Mouse (Mus musculus): Measurements from ENCODE around the gene Trim38. TPM values are rescaled to one million over a fixed set of nuclear protein-coding genes. Genes with fewer than 3 reads are reported as not detected.

The Trim38 gene
- polyA plus RNA-seq, 1 experiment from 2014 or later, result 0.18 TPM

- no peak overlapping the region for H3K4me2 ChIP-seq (ENCODE audit: low read depth, low read length)
- H3K9ac ChIP-seq (replicated peaks; ENCODE audit: low read length), result no peak overlapping the region
- no peaks in the 10 kb centered on the region for H3K36me3 ChIP-seq (replicated peaks; ENCODE audit: control insufficient read depth, insufficient read depth, low read depth, low read length)
- no peaks in the 10 kb centered on the region for H3K4me1 ChIP-seq (ENCODE audit: control insufficient read depth, insufficient read depth, low read length)
- WGBS, result 72% methylated on average over 4 of the region's 4 CpGs
- H3K9me3 ChIP-seq (replicated peaks; ENCODE audit: control insufficient read depth, low read length), result no peaks in the 10 kb centered on the region
- ATAC-seq (replicated peaks; ENCODE audit: insufficient number of reproducible peaks, low FRiP score, low TSS enrichment, low read depth) (no peak), DNase-seq (ENCODE audit: low spot score) (no peak)
- H3K27ac ChIP-seq (replicated peaks; ENCODE audit: low read depth, low read length), result no peak overlapping the region
- no peak overlapping the region for H3K4me3 ChIP-seq (ENCODE audit: low read depth, low read length)
- H3K27me3 ChIP-seq (ENCODE audit: control insufficient read depth, insufficient read depth, low read length), result no peaks in the 10 kb centered on the region
Measured at GRCm38 (mm10) chr13:23820179-23820940, 50.6 kb downstream of the Trim38 start.

- no peaks in the 10 kb centered on the region for H3K36me3 ChIP-seq (replicated peaks; ENCODE audit: control insufficient read depth, insufficient read depth, low read depth, low read length)
- DNase-seq (ENCODE audit: low spot score) (no peak), ATAC-seq (replicated peaks; ENCODE audit: insufficient number of reproducible peaks, low FRiP score, low TSS enrichment, low read depth) (no peak)
- H3K4me3 ChIP-seq (ENCODE audit: low read depth, low read length), result no peak overlapping the region
- no peak overlapping the region for H3K9ac ChIP-seq (replicated peaks; ENCODE audit: low read length)
- WGBS, result 88% methylated on average over 3 of the region's 3 CpGs
- H3K4me1 ChIP-seq (ENCODE audit: control insufficient read depth, insufficient read depth, low read length), result no peaks in the 10 kb centered on the region
- H3K27ac ChIP-seq (replicated peaks; ENCODE audit: low read depth, low read length), result no peak overlapping the region
- no peaks in the 10 kb centered on the region for H3K27me3 ChIP-seq (ENCODE audit: control insufficient read depth, insufficient read depth, low read length)
- no peaks in the 10 kb centered on the region for H3K9me3 ChIP-seq (replicated peaks; ENCODE audit: control insufficient read depth, low read length)
- no peak overlapping the region for H3K4me2 ChIP-seq (ENCODE audit: low read depth, low read length)
Measured at GRCm38 (mm10) chr13:23822213-23822612, 52.5 kb downstream of the Trim38 start.

- no peak for DNase-seq (ENCODE audit: low spot score)
- H3K9ac ChIP-seq (replicated peaks; ENCODE audit: low read length), result no peak overlapping the region
- WGBS, result 77% methylated on average over 3 of the region's 3 CpGs
- H3K4me2 ChIP-seq (ENCODE audit: low read depth, low read length), result no peak overlapping the region
- H3K4me3 ChIP-seq (ENCODE audit: low read depth, low read length), result no peak overlapping the region
- H3K4me1 ChIP-seq (ENCODE audit: control insufficient read depth, insufficient read depth, low read length), result no peaks in the 10 kb centered on the region
- no peaks in the 10 kb centered on the region for H3K9me3 ChIP-seq (replicated peaks; ENCODE audit: control insufficient read depth, low read length)
- no peak for ATAC-seq (replicated peaks; ENCODE audit: insufficient number of reproducible peaks, low FRiP score, low TSS enrichment, low read depth)
- H3K27ac ChIP-seq (replicated peaks; ENCODE audit: low read depth, low read length), result no peak overlapping the region
- no peaks in the 10 kb centered on the region for H3K36me3 ChIP-seq (replicated peaks; ENCODE audit: control insufficient read depth, insufficient read depth, low read depth, low read length)
- no peaks in the 10 kb centered on the region for H3K27me3 ChIP-seq (ENCODE audit: control insufficient read depth, insufficient read depth, low read length)
Measured at GRCm38 (mm10) chr13:23826606-23827005, 56.9 kb downstream of the Trim38 start.

GRCm38 (mm10) chr13:23833053-23833452 lies 63.3 kb downstream of the Trim38 start:
- no peak overlapping the region for H3K4me3 ChIP-seq (ENCODE audit: low read depth, low read length)
- H3K27ac ChIP-seq (replicated peaks; ENCODE audit: low read depth, low read length), result no peak overlapping the region
- H3K9me3 ChIP-seq (replicated peaks; ENCODE audit: control insufficient read depth, low read length), result no peaks in the 10 kb centered on the region
- WGBS, result 21% methylated on average over 6 of the region's 6 CpGs
- H3K4me2 ChIP-seq (ENCODE audit: low read depth, low read length), result no peak overlapping the region
- no peak for ATAC-seq (replicated peaks; ENCODE audit: insufficient number of reproducible peaks, low FRiP score, low TSS enrichment, low read depth)
- H3K36me3 ChIP-seq (replicated peaks; ENCODE audit: control insufficient read depth, insufficient read depth, low read depth, low read length), result no peaks in the 10 kb centered on the region
- no peaks in the 10 kb centered on the region for H3K27me3 ChIP-seq (ENCODE audit: control insufficient read depth, insufficient read depth, low read length)
- DNase-seq (ENCODE audit: low spot score), result peak; percentile 75
- no peak overlapping the region for H3K9ac ChIP-seq (replicated peaks; ENCODE audit: low read length)
- H3K4me1 ChIP-seq (ENCODE audit: control insufficient read depth, insufficient read depth, low read length), result no peaks in the 10 kb centered on the region

GRCm38 (mm10) chr13:23834836-23835235 lies 65.1 kb downstream of the Trim38 start:
- 83% methylated on average over 5 of the region's 5 CpGs for WGBS
- Histone ChIP-seq H3K9me3 (replicated peaks; ENCODE audit: control insufficient read depth, low read length) (no peaks in the 10 kb centered on the region), H3K27me3 (ENCODE audit: control insufficient read depth, insufficient read depth, low read length) (no peaks in the 10 kb centered on the region), H3K27ac (replicated peaks; ENCODE audit: low read depth, low read length) (no peak overlapping the region), H3K4me2 (ENCODE audit: low read depth, low read length) (no peak overlapping the region), H3K9ac (replicated peaks; ENCODE audit: low read length) (no peak overlapping the region), H3K36me3 (replicated peaks; ENCODE audit: control insufficient read depth, insufficient read depth, low read depth, low read length) (no peaks in the 10 kb centered on the region), H3K4me3 (ENCODE audit: low read depth, low read length) (no peak overlapping the region), H3K4me1 (ENCODE audit: control insufficient read depth, insufficient read depth, low read length) (no peaks in the 10 kb centered on the region)
- no peak for DNase-seq (ENCODE audit: low spot score)
- ATAC-seq (replicated peaks; ENCODE audit: insufficient number of reproducible peaks, low FRiP score, low TSS enrichment, low read depth), result no peak

GRCm38 (mm10) chr13:23836630-23837029 lies 66.9 kb downstream of the Trim38 start:
- no peak overlapping the region for H3K27ac ChIP-seq (replicated peaks; ENCODE audit: low read depth, low read length)
- no peak overlapping the region for H3K4me2 ChIP-seq (ENCODE audit: low read depth, low read length)
- H3K27me3 ChIP-seq (ENCODE audit: control insufficient read depth, insufficient read depth, low read length), result no peaks in the 10 kb centered on the region
- H3K36me3 ChIP-seq (replicated peaks; ENCODE audit: control insufficient read depth, insufficient read depth, low read depth, low read length), result no peaks in the 10 kb centered on the region
- WGBS, result 87% methylated on average over 5 of the region's 5 CpGs
- no peak for DNase-seq (ENCODE audit: low spot score)
- H3K9me3 ChIP-seq (replicated peaks; ENCODE audit: control insufficient read depth, low read length), result no peaks in the 10 kb centered on the region
- H3K9ac ChIP-seq (replicated peaks; ENCODE audit: low read length), result no peak overlapping the region
- H3K4me3 ChIP-seq (ENCODE audit: low read depth, low read length), result no peak overlapping the region
- no peaks in the 10 kb centered on the region for H3K4me1 ChIP-seq (ENCODE audit: control insufficient read depth, insufficient read depth, low read length)
- no peak for ATAC-seq (replicated peaks; ENCODE audit: insufficient number of reproducible peaks, low FRiP score, low TSS enrichment, low read depth)

- no peak within 1 kb of the TSS for H3K4me2 ChIP-seq (ENCODE audit: low read depth, low read length)
Measured at GRCm38 (mm10) chr13:23839308-23839707, 69.6 kb downstream of the Trim38 start, which contains the start of gene Slc17a3. Gene Slc17a3, plus strand, starts transcription at chr13:23839434.

More at GRCm38 (mm10) chr13:23839308-23839707, 69.6 kb downstream of the Trim38 start, which contains the start of gene Slc17a3:
- 74% methylated on average over 2 of the region's 2 CpGs for WGBS
- Histone ChIP-seq H3K36me3 (replicated peaks; ENCODE audit: control insufficient read depth, insufficient read depth, low read depth, low read length) (no peaks in the 10 kb centered on the region), H3K9me3 (replicated peaks; ENCODE audit: control insufficient read depth, low read length) (no peaks in the 10 kb centered on the region), H3K27ac (replicated peaks; ENCODE audit: low read depth, low read length) (no peak within 1 kb of the TSS), H3K27me3 (ENCODE audit: control insufficient read depth, insufficient read depth, low read length) (no peaks in the 10 kb centered on the region), H3K4me3 (ENCODE audit: low read depth, low read length) (no peak within 1 kb of the TSS), H3K9ac (replicated peaks; ENCODE audit: low read length) (no peak within 1 kb of the TSS), H3K4me1 (ENCODE audit: control insufficient read depth, insufficient read depth, low read length) (no peaks in the 10 kb centered on the region)
- ATAC-seq (replicated peaks; ENCODE audit: insufficient number of reproducible peaks, low FRiP score, low TSS enrichment, low read depth) (no peak), DNase-seq (ENCODE audit: low spot score) (no peak)
